Mouse (Mus musculus): Measurements from ENCODE around the gene Nxnl1.

- TF ChIP-seq ZNF384 (IDR thresholded peaks at IDR 0.05; ENCODE audit: low read depth, low read length): no peak
- TF ChIP-seq CTCF (conservative IDR thresholded peaks at IDR 0.05 in 1 of 2, IDR thresholded peaks at IDR 0.05 in 1 of 2; ENCODE audit: low read depth in 2 of 2, low read length in 2 of 2): no peak
- TF ChIP-seq POLR2A (IDR thresholded peaks at IDR 0.05; ENCODE audit: low read depth, low read length): no peak
- TF ChIP-seq TCF12 (IDR thresholded peaks at IDR 0.05; ENCODE audit: low read depth, low read length): no peak
- no peak for TF ChIP-seq MAX (IDR thresholded peaks at IDR 0.05; ENCODE audit: low read length)
- TF ChIP-seq RCOR1 (conservative IDR thresholded peaks at IDR 0.05; ENCODE audit: low read depth, low read length): no peak
These were observed 6.6 kb upstream of the Nxnl1 start for GRCm38 (mm10) chr8:71572847-71573633.
